Mouse (Mus musculus): ENCODE data around the gene Cyp4f40.
A peak's percentile ranks its signal among the peaks of the same experiment; 100 is the strongest.
"Not testable (repeated sequence)": the region's sequence is repeated elsewhere in the genome, so short reads cannot be mapped to it uniquely, and the experiment has no call there.

The Cyp4f40 gene

GRCm38 (mm10) chr17:32658712-32659111 lies at the start of gene Cyp4f40:
TSS of gene Cyp4f40 (plus strand) at chr17:32658900.
- no peak for DNase-seq

- not testable (repeated sequence) for DNase-seq
Measured at GRCm38 (mm10) chr17:32610231-32610630, 48.5 kb upstream of the Cyp4f40 start.

DNA sequence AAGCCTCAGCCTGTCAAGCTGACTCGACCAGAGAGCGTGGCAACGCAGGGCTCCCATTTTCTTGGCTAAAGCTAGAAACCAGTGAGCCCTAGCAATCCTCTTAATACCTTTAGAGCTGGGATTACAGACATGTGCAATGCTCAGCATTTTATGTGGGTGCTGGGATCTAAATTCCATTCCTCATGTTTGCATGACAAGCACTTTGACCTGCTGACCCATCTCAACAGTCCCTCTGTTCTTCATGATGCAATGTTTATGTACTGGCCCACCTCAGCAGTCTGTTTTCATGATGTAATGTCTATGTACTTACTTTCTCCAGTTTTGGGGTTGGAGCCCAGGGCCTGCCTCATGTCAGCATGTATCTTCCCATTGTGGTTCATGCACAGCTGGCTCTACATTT lies 47.8 kb upstream of the Cyp4f40 start:
- DNase-seq: no peak

- no peak for DNase-seq
Measured at GRCm38 (mm10) chr17:32612417-32612816, 46.3 kb upstream of the Cyp4f40 start.

- no peak for DNase-seq
Measured at GRCm38 (mm10) chr17:32617252-32617651, 41.4 kb upstream of the Cyp4f40 start.

- DNase-seq: not testable (repeated sequence)
Measured at GRCm38 (mm10) chr17:32621018-32621417, 37.7 kb upstream of the Cyp4f40 start, which contains the start of gene Cyp4f37. TSS of gene Cyp4f37 (plus strand) at chr17:32621309.

DNA sequence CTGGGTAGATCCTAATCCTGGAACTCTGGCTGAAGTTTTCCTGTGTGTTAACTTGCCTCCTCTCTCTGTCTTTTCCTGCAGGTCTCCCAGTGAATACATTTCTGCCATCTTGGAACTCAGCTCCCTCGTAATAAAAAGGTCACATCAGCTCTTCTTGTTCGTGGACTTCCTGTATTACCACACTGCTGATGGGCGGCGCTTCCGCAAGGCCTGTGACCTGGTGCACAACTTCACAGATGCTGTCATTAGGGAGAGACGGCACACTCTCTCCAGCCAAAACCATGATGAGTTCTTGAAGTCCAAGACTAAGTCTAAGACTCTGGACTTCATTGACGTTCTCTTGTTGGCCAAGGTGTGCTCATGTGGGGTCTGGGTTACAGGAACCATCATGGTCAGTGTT lies 29.0 kb upstream of the Cyp4f40 start:
- DNase-seq: not testable (repeated sequence)

GRCm38 (mm10) chr17:32631936-32632335 lies 26.8 kb upstream of the Cyp4f40 start:
- DNase-seq: no peak

GRCm38 (mm10) chr17:32634242-32634971 lies 24.3 kb upstream of the Cyp4f40 start:
- DNase-seq: not testable (repeated sequence)

DNA sequence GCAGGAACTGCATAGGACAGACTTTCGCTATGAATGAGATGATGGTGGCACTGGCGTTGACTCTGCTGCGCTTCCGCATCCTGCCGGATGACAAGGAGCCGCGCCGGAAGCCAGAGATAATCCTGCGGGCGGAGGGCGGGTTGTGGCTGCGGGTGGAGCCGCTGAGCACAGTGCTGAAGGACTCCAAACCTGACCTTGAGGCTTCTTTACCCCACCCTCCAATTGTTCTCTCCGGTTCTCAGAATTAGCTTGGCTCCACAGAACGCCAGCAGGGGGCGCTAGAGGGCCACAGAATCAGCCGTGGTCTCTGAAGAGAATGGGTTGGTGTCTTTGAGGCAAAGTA lies 23.8 kb upstream of the Cyp4f40 start:
- peak; percentile 69 for DNase-seq

- DNase-seq: no peak
Measured at GRCm38 (mm10) chr17:32636341-32636740, 22.4 kb upstream of the Cyp4f40 start.

DNA sequence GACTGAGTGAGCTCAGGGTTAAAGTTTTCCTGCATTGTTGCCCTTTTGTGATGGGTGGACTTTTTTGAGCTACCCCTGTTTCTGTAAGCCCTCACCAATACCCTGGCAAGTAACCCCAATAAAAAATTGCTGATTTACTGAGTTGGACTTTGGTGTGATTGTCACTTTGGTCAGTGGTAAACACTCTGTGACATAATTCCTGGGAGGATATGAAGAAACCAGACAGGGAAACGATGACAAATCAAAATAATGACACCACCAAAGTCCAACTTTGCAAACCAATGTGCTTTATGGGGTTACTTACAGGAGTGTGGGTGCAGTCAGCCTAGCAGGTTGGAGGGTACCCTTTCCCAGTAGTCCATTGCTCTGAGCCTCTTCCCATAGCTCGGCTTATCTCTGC lies 21.5 kb upstream of the Cyp4f40 start:
- no peak for DNase-seq

- no peak for DNase-seq
Measured at GRCm38 (mm10) chr17:32646631-32647030, 12.1 kb upstream of the Cyp4f40 start.

DNA sequence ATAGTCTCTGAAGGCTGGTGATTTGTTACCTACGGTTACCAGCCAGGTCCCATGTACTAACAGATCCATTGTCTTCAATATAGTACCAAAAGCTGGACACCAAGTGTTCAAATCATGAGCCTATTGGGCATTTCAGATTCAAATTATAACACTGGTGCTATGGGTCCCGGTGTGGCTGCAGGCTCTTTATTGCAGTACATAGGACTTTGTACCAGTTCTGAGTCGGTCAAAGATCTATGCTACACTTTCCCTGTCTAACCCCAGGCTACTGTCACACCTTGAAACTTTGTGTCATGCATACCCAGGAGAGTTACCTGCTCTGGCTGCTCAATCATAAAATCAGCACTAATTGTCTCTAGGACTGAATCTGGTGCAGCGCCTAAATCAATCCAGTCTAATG lies 4.8 kb upstream of the Cyp4f40 start:
- DNase-seq: no peak

DNA sequence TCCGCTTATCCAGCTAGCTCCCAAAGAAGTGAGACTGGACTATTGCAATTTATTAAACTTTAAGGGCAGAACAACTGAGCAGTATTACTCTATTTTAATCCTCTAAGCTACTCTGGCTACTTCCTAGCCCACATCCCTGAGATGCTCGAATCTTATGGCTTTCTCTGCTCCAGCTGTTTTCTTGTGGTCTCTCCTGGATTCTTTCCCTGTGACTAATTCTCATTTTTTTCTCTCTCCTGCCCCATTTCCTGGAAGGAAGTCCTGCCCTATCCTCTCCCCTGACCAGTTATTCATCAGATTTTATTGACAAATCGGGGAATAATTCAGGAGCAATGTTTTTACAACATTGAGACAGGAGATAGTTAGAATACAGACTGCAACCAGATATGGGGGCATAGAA lies 1.7 kb upstream of the Cyp4f40 start:
- no peak for DNase-seq

- no peak for DNase-seq
Measured at GRCm38 (mm10) chr17:32658246-32658645, 454 bp upstream of the Cyp4f40 start.

DNA sequence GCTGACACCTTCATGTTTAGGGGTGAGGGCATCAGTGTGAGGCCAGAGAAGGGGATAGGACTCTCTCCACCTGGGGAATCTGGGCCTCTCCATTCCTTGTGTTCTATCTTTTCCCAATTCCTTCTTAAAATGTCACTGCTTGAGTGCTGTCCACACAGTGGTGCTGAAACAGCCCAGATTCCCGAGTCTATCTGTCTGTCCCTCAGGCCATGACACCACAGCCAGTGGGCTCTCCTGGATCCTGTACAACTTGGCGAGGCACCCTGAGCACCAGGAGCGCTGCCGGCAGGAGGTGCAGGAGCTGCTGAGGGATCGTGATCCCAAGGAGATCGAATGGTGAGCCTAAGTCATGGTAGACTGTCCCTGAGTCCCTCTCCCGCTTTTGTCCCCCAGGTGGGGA lies 15.3 kb downstream of the Cyp4f40 start:
- DNase-seq: no peak

DNA sequence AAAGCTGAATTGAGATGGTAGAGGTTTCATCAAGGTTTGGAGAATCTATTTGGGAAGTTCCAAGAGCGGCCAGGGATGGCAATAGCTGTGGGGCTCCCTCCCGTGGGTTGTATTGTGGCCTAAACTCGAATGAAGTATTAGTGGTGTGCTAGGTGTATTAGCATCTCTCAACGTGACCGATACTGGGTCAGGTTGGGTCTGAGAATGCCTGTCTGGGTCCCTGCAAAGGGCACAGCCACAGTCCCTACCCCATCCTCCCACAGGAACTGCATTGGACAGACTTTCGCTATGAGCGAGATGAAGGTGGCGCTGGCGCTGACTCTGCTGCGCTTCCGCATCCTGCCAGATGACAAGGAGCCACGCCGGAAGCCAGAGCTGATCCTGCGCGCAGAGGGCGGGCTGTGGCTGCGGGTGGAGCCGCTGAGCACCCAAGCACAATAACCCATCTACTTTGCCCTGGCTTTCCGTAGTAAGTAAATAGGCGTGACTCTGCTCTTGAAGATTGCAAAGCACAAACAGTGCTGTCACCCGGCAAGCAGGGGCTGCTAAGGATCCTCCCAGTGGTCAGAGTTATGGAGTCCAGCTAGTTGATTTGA lies 17.4 kb downstream of the Cyp4f40 start:
- DNase-seq: no peak

- DNase-seq: peak; percentile 13
Measured at GRCm38 (mm10) chr17:32680404-32680803, 21.7 kb downstream of the Cyp4f40 start.

- peak; percentile 6 for DNase-seq
Measured at GRCm38 (mm10) chr17:32685048-32685750, 26.5 kb downstream of the Cyp4f40 start, which contains the start of gene Cyp4f15. TSS of gene Cyp4f15 (plus strand) at chr17:32685627.

- DNase-seq: no peak
Measured at GRCm38 (mm10) chr17:32686722-32687121, 28.0 kb downstream of the Cyp4f40 start.

DNA sequence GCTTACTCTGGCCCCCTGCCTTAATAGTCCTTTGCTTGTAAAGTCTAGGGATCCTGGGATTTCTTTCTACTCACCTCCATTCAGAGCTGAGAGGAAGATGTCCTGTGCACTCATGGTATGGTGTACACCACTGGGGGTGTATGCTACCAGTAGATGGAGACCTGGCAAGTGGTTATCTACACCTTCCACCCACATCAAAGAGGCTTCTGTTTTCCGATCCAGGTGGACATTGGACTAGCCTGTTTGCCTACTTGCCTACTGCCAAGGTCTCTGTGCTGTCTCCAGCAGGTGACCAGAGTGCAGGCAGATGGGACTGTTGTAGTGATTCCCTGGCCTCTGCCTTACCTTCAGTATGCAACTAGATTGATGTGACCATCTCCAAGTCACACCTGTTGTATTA lies 32.3 kb downstream of the Cyp4f40 start:
- no peak for DNase-seq

GRCm38 (mm10) chr17:32702826-32703225 lies 44.1 kb downstream of the Cyp4f40 start:
- no peak for DNase-seq

DNA sequence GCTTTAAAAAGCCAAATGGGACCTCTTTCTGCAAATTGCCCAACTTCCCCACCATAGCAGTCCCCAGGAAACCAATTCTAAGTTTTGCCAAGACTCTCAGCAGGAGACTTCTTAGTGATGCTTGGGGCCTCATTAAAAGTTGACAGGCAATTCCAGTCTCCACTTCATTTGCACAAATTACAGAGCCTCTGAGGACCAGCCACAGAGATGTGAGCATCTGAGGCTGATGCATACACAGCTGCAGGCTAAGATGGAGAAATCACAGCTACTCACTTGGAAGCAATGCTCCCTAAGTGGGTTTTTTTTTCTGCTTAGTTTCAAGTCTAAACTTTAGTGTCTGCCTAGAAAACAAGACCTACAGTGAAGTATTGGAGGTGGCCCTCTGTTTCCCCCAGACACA lies 51.8 kb downstream of the Cyp4f40 start:
- DNase-seq: not testable (repeated sequence)
